Mouse (Mus musculus): ENCODE data around the gene Fancm. TPM values are rescaled to one million over a fixed set of nuclear protein-coding genes. Genes with fewer than 3 reads are reported as not detected.
"Not testable (repeated sequence)": the region's sequence is repeated elsewhere in the genome, so short reads cannot be mapped to it uniquely, and the experiment has no call there.

Gene Fancm
- polyA plus RNA-seq, 1 experiment = 2.3 TPM

- no peak overlapping the region for H3ac ChIP-seq (ENCODE audit: control insufficient read depth, insufficient read length, low read depth)
- H3K79me2 ChIP-seq (ENCODE audit: control insufficient read depth, insufficient read depth) = no peaks in the 10 kb centered on the region
- H3K79me3 ChIP-seq (ENCODE audit: low read depth) = no peaks in the 10 kb centered on the region
- no peak overlapping the region for H3K4me3 ChIP-seq (ENCODE audit: insufficient read depth, poor library complexity, severe bottlenecking)
- peaks cover 28% of the 10 kb centered on the region for H3K36me3 ChIP-seq (ENCODE audit: control insufficient read depth, insufficient read depth)
- no peaks in the 10 kb centered on the region for H3K27me3 ChIP-seq (ENCODE audit: control insufficient read depth, insufficient read depth, insufficient read length)
- TF ChIP-seq FOSL1 (IDR thresholded peaks at IDR 0.05; ENCODE audit: insufficient read depth, low read length, poor library complexity, severe bottlenecking) (no peak), MYOD1 (IDR thresholded peaks at IDR 0.05; ENCODE audit: control insufficient read depth, insufficient read length, low read depth) (no peak), MAX (IDR thresholded peaks at IDR 0.05) (no peak), CEBPB (IDR thresholded peaks at IDR 0.05; ENCODE audit: low read depth) (no peak), CTCF (IDR thresholded peaks at IDR 0.05; ENCODE audit: control insufficient read depth, insufficient read depth, insufficient read length) (no peak), USF1 (IDR thresholded peaks at IDR 0.05; ENCODE audit: low read depth) (no peak), MYOG (IDR thresholded peaks at IDR 0.05; ENCODE audit: control insufficient read depth, extremely low read depth, insufficient read length) (no peak)
Observed at GRCm38 (mm10) chr12:65111503-65111902, 36.1 kb downstream of the Fancm start.

GRCm38 (mm10) chr12:65112811-65113210 is 37.4 kb downstream of the Fancm start:
- Histone ChIP-seq H3K27me3 (ENCODE audit: control insufficient read depth, insufficient read depth, insufficient read length) (no peaks in the 10 kb centered on the region), H3K79me3 (ENCODE audit: low read depth) (no peaks in the 10 kb centered on the region), H3K36me3 (ENCODE audit: control insufficient read depth, insufficient read depth) (peaks cover 27% of the 10 kb centered on the region), H3K79me2 (ENCODE audit: control insufficient read depth, insufficient read depth) (no peaks in the 10 kb centered on the region), H3K4me3 (ENCODE audit: insufficient read depth, poor library complexity, severe bottlenecking) (no peak overlapping the region), H3ac (ENCODE audit: control insufficient read depth, insufficient read length, low read depth) (no peak overlapping the region)
- no peak for TF ChIP-seq MAX (IDR thresholded peaks at IDR 0.05)
- no peak for TF ChIP-seq FOSL1 (IDR thresholded peaks at IDR 0.05; ENCODE audit: insufficient read depth, low read length, poor library complexity, severe bottlenecking)
- no peak for TF ChIP-seq MYOG (IDR thresholded peaks at IDR 0.05; ENCODE audit: control insufficient read depth, extremely low read depth, insufficient read length)
- TF ChIP-seq CEBPB (IDR thresholded peaks at IDR 0.05; ENCODE audit: low read depth) = no peak
- no peak for TF ChIP-seq USF1 (IDR thresholded peaks at IDR 0.05; ENCODE audit: low read depth)
- no peak for TF ChIP-seq CTCF (IDR thresholded peaks at IDR 0.05; ENCODE audit: control insufficient read depth, insufficient read depth, insufficient read length)

GRCm38 (mm10) chr12:65113925-65114324 is 38.5 kb downstream of the Fancm start:
- no peak overlapping the region for H3K4me3 ChIP-seq (ENCODE audit: insufficient read depth, poor library complexity, severe bottlenecking)
- peaks cover 27% of the 10 kb centered on the region for H3K36me3 ChIP-seq (ENCODE audit: control insufficient read depth, insufficient read depth)
- H3K79me2 ChIP-seq (ENCODE audit: control insufficient read depth, insufficient read depth) = no peaks in the 10 kb centered on the region
- TF ChIP-seq MYOD1 (IDR thresholded peaks at IDR 0.05; ENCODE audit: control insufficient read depth, insufficient read length, low read depth) = no peak
- no peak for TF ChIP-seq FOSL1 (IDR thresholded peaks at IDR 0.05; ENCODE audit: insufficient read depth, low read length, poor library complexity, severe bottlenecking)
- no peaks in the 10 kb centered on the region for H3K79me3 ChIP-seq (ENCODE audit: low read depth)
- no peak overlapping the region for H3ac ChIP-seq (ENCODE audit: control insufficient read depth, insufficient read length, low read depth)
- H3K27me3 ChIP-seq (ENCODE audit: control insufficient read depth, insufficient read depth, insufficient read length) = no peaks in the 10 kb centered on the region

- peaks cover 30% of the 10 kb centered on the region for H3K36me3 ChIP-seq (ENCODE audit: control insufficient read depth, insufficient read depth)
- H3ac ChIP-seq (ENCODE audit: control insufficient read depth, insufficient read length, low read depth); H3K79me2 ChIP-seq (ENCODE audit: control insufficient read depth, insufficient read depth); H3K79me3 ChIP-seq (ENCODE audit: low read depth); H3K4me3 ChIP-seq (ENCODE audit: insufficient read depth, poor library complexity, severe bottlenecking); H3K27me3 ChIP-seq (ENCODE audit: control insufficient read depth, insufficient read depth, insufficient read length): not testable (repeated sequence)
Observed at GRCm38 (mm10) chr12:65114978-65115377, 39.6 kb downstream of the Fancm start.

GRCm38 (mm10) chr12:65118968-65119367 is 43.6 kb downstream of the Fancm start:
- H3K36me3 ChIP-seq (ENCODE audit: control insufficient read depth, insufficient read depth) = peaks cover 57% of the 10 kb centered on the region

GRCm38 (mm10) chr12:65119451-65119850 is 44.0 kb downstream of the Fancm start:
- H3K79me3 ChIP-seq (ENCODE audit: low read depth) = no peaks in the 10 kb centered on the region
- TF ChIP-seq CEBPB (IDR thresholded peaks at IDR 0.05; ENCODE audit: low read depth) (no peak), CTCF (IDR thresholded peaks at IDR 0.05; ENCODE audit: control insufficient read depth, insufficient read depth, insufficient read length) (no peak), USF1 (IDR thresholded peaks at IDR 0.05; ENCODE audit: low read depth) (no peak), MAX (IDR thresholded peaks at IDR 0.05) (no peak)
- H3K27me3 ChIP-seq (ENCODE audit: control insufficient read depth, insufficient read depth, insufficient read length) = no peaks in the 10 kb centered on the region
- H3K79me2 ChIP-seq (ENCODE audit: control insufficient read depth, insufficient read depth) = no peaks in the 10 kb centered on the region
- H3K4me3 ChIP-seq (ENCODE audit: insufficient read depth, poor library complexity, severe bottlenecking) = no peak overlapping the region
- no peak overlapping the region for H3ac ChIP-seq (ENCODE audit: control insufficient read depth, insufficient read length, low read depth)
- peaks cover 62% of the 10 kb centered on the region for H3K36me3 ChIP-seq (ENCODE audit: control insufficient read depth, insufficient read depth)

More at GRCm38 (mm10) chr12:65118968-65119367, 43.6 kb downstream of the Fancm start:
- no peak for TF ChIP-seq USF1 (IDR thresholded peaks at IDR 0.05; ENCODE audit: low read depth)
- no peak for TF ChIP-seq CEBPB (IDR thresholded peaks at IDR 0.05; ENCODE audit: low read depth)
- no peak for TF ChIP-seq CTCF (IDR thresholded peaks at IDR 0.05; ENCODE audit: control insufficient read depth, insufficient read depth, insufficient read length)
- no peak for TF ChIP-seq MYOD1 (IDR thresholded peaks at IDR 0.05; ENCODE audit: control insufficient read depth, insufficient read length, low read depth)
- Histone ChIP-seq H3K79me3 (ENCODE audit: low read depth) (no peaks in the 10 kb centered on the region), H3K79me2 (ENCODE audit: control insufficient read depth, insufficient read depth) (no peaks in the 10 kb centered on the region), H3K4me3 (ENCODE audit: insufficient read depth, poor library complexity, severe bottlenecking) (no peak overlapping the region), H3ac (ENCODE audit: control insufficient read depth, insufficient read length, low read depth) (no peak overlapping the region), H3K27me3 (ENCODE audit: control insufficient read depth, insufficient read depth, insufficient read length) (no peaks in the 10 kb centered on the region)

- not testable (repeated sequence) for H3K79me2 ChIP-seq (ENCODE audit: control insufficient read depth, insufficient read depth); H3K4me3 ChIP-seq (ENCODE audit: insufficient read depth, poor library complexity, severe bottlenecking); H3K27me3 ChIP-seq (ENCODE audit: control insufficient read depth, insufficient read depth, insufficient read length); H3ac ChIP-seq (ENCODE audit: control insufficient read depth, insufficient read length, low read depth); H3K79me3 ChIP-seq (ENCODE audit: low read depth)
- peaks cover 78% of the 10 kb centered on the region for H3K36me3 ChIP-seq (ENCODE audit: control insufficient read depth, insufficient read depth)
Observed at GRCm38 (mm10) chr12:65136121-65136520, 60.7 kb downstream of the Fancm start.
